Mouse (Mus musculus): ENCODE results near the gene Iqcf1. TPM values are rescaled to one million over a fixed set of nuclear protein-coding genes. Genes with fewer than 3 reads are reported as not detected.

Gene Iqcf1
- polyA plus RNA-seq, 1 experiment from 2014 or later, result not detected

DNA sequence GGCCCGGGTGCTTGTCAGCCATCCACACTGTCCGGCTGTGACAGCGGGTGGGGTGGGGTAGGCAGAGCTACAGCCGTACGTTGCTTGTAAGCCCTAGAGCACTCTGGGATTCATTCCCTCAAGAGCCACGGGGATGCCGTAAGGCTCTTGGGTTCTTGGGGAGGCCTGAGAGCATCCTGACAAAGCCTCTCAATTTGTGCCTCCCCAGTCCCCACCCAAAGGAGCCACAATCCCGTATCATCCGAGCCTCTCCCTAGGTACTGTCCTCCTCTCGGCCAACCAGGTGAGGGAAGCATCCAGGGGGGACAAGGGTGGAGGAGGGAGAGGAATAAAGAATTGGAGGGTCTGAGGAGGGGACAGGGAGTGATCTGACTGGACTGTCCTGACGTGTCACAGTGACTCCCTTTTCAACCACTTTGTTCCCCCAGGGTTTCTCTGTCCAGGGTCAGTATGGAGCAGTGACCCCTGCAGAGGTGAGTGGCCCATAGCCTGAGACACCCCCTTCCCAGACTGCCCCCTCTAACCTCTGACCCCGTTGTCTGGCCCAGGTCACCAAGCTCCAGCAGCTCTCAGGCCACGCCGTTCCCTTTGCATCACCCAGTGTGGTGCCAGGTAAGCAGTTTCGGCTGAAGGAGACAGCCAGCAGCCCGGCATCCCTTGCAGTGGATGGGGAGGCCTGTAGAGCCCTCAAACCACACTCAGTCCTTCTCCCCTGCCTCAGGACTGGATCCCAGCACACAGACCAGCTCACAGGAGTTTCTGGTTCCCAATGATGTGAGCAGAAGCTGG, 37.9 kb upstream of the Iqcf1 start:
- ATAC-seq (replicated peaks; ENCODE audit: insufficient number of reproducible peaks, low FRiP score, low TSS enrichment), result no peak
- H3K4me3 ChIP-seq (ENCODE audit: low read depth, low read length), result no peak overlapping the region
- no peak overlapping the region for H3K27ac ChIP-seq (ENCODE audit: low read depth, low read length)
- WGBS (ENCODE audit: insufficient replicate concordance), result 81% methylated on average over 16 of the region's 16 CpGs
- H3K9ac ChIP-seq (ENCODE audit: low read depth, low read length), result no peak overlapping the region
- peaks cover 10% of the 10 kb centered on the region for H3K36me3 ChIP-seq (ENCODE audit: control insufficient read depth, insufficient read depth, low read length)
- H3K4me2 ChIP-seq, result no peak overlapping the region
- H3K4me1 ChIP-seq (ENCODE audit: control insufficient read depth, insufficient read depth, low read length), result peaks cover 28% of the 10 kb centered on the region
- no peaks in the 10 kb centered on the region for H3K9me3 ChIP-seq (replicated peaks; ENCODE audit: control insufficient read depth, low read length)
- peaks cover 11% of the 10 kb centered on the region for H3K27me3 ChIP-seq (ENCODE audit: control insufficient read depth, insufficient read depth, low read length)

DNA sequence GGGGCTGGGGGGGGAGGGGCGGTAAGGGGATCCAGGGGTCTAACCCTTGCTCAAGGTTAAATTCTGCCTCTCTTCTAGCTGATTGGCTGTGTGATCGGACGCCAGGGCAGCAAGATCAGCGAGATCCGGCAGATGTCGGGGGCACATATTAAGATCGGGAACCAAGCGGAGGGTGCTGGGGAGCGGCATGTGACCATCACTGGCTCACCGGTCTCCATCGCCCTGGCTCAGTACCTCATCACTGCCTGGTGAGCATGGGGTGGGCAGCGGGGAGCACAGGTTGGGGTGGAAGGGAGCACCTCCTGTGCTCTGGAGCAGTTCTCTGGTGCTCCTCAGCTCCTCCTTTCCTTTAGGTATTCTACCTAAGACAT, 37.4 kb upstream of the Iqcf1 start:
- Histone ChIP-seq H3K27ac (ENCODE audit: low read depth, low read length) (no peak overlapping the region), H3K27me3 (ENCODE audit: control insufficient read depth, insufficient read depth, low read length) (peaks cover 11% of the 10 kb centered on the region), H3K36me3 (ENCODE audit: control insufficient read depth, insufficient read depth, low read length) (peaks cover 10% of the 10 kb centered on the region), H3K9ac (ENCODE audit: low read depth, low read length) (no peak overlapping the region), H3K4me2 (no peak overlapping the region), H3K9me3 (replicated peaks; ENCODE audit: control insufficient read depth, low read length) (no peaks in the 10 kb centered on the region), H3K4me1 (ENCODE audit: control insufficient read depth, insufficient read depth, low read length) (peaks cover 22% of the 10 kb centered on the region), H3K4me3 (ENCODE audit: low read depth, low read length) (no peak overlapping the region)
- WGBS (ENCODE audit: insufficient replicate concordance), result 88% methylated on average over 12 of the region's 12 CpGs
- ATAC-seq (replicated peaks; ENCODE audit: insufficient number of reproducible peaks, low FRiP score, low TSS enrichment), result no peak

DNA sequence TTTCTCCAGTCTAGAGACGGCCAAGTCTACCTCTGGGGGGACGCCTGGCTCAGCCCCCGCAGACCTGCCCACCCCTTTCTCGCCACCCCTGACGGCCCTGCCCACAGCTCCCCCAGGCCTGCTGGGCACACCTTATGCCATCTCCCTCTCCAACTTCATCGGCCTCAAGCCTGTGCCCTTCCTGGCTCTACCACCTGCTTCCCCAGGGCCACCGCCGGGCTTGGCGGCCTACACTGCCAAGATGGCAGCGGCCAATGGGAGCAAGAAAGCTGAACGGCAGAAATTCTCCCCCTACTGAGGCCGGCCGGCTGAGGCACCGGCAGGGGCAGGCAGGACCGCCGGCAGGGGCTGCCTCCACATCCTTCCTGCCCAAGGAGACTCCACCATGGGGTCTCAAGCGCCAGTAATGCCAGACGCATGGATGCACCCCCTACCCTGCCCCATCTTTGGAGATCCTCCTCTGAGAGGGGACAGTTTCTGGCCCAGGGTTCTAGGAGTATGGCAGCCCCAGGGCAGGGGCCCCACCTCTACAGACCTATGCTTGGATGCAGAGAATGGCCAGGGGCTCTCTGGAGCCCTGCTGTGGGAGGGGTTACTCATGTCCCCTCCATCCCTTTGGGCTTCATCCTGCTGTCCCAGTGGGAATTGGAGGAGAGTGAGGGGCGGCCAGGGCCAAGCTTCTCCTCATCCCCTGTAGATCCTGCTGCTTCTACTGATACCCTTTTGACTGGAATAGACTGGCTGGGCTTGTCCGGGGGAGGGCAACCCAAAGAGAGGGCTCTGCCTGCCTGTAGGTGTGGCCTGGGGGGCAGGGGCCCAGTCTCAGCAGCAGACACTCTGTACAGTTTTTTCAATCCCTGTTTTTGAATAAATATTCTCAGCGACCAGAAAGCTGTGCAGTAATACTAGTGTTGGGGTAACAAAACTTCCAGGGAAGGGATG, 36.4 kb upstream of the Iqcf1 start:
- H3K4me2 ChIP-seq, result peak overlapping the region; percentile 2; the same call in 1 of the 2 replicates
- H3K9ac ChIP-seq (ENCODE audit: low read depth, low read length), result no peak overlapping the region
- H3K27me3 ChIP-seq (ENCODE audit: control insufficient read depth, insufficient read depth, low read length), result peaks cover 11% of the 10 kb centered on the region
- 82% methylated on average over 21 of the region's 21 CpGs for WGBS (ENCODE audit: insufficient replicate concordance)
- no peaks in the 10 kb centered on the region for H3K9me3 ChIP-seq (replicated peaks; ENCODE audit: control insufficient read depth, low read length)
- ATAC-seq (replicated peaks; ENCODE audit: insufficient number of reproducible peaks, low FRiP score, low TSS enrichment), result no peak
- H3K36me3 ChIP-seq (ENCODE audit: control insufficient read depth, insufficient read depth, low read length), result peaks cover 10% of the 10 kb centered on the region
- H3K4me3 ChIP-seq (ENCODE audit: low read depth, low read length), result no peak overlapping the region
- H3K27ac ChIP-seq (ENCODE audit: low read depth, low read length), result no peak overlapping the region
- H3K4me1 ChIP-seq (ENCODE audit: control insufficient read depth, insufficient read depth, low read length), result peaks cover 12% of the 10 kb centered on the region

DNA sequence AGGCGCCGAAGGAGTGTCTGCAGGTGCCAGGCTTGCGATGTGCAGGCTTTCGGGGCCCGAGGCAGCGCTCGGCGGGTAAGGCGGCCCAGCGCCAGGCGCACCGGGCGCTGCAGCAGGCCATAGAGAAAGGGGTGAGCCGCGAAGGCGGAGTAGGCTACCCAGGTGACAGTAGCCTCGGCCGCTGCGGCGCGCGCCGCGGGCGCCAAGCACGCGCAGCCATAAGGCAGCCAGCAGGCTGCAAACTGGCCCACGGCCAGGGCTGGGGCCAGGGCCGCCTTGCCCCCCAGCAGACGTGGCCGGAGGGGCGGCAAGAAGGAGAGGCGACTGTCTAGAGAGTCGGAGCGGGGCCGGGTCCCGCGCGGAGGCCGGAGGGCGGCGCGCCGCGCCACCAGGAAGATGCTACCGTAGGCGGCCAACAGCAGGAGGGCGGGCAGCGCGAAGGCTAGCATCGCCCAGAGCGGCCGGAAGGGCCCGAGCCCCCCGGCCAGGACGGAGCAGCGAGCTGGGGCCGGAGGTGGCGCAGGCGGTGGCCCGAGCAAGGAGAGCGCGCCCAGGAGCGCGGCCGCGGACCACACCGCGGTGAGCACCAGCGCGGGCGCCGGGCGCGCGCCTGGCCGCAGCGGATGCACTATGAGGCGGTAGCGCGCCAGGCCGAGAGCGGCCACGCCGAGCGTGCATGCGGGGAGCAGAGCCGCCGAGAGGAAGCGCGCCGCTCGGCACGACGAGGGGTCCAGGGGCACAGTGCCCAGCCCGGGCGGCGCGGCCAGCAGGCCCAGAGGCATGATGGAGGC, 34.8 kb upstream of the Iqcf1 start:
- Histone ChIP-seq H3K4me2 (peak overlapping the region; percentile 94), H3K4me3 (ENCODE audit: low read depth, low read length) (peak overlapping the region; percentile 57), H3K9me3 (replicated peaks; ENCODE audit: control insufficient read depth, low read length) (no peaks in the 10 kb centered on the region), H3K27ac (ENCODE audit: low read depth, low read length) (0 out of 2 replicates have a peak overlapping the region, but pooled peaks have one; percentile 10), H3K9ac (ENCODE audit: low read depth, low read length) (peak overlapping the region; percentile 73), H3K27me3 (ENCODE audit: control insufficient read depth, insufficient read depth, low read length) (peaks cover 11% of the 10 kb centered on the region), H3K4me1 (ENCODE audit: control insufficient read depth, insufficient read depth, low read length) (peaks cover 12% of the 10 kb centered on the region), H3K36me3 (ENCODE audit: control insufficient read depth, insufficient read depth, low read length) (peaks cover 9% of the 10 kb centered on the region)
- 3% methylated on average over 97 of the region's 99 CpGs for WGBS (ENCODE audit: insufficient replicate concordance)
- ATAC-seq (replicated peaks; ENCODE audit: insufficient number of reproducible peaks, low FRiP score, low TSS enrichment), result peak; percentile 69

DNA sequence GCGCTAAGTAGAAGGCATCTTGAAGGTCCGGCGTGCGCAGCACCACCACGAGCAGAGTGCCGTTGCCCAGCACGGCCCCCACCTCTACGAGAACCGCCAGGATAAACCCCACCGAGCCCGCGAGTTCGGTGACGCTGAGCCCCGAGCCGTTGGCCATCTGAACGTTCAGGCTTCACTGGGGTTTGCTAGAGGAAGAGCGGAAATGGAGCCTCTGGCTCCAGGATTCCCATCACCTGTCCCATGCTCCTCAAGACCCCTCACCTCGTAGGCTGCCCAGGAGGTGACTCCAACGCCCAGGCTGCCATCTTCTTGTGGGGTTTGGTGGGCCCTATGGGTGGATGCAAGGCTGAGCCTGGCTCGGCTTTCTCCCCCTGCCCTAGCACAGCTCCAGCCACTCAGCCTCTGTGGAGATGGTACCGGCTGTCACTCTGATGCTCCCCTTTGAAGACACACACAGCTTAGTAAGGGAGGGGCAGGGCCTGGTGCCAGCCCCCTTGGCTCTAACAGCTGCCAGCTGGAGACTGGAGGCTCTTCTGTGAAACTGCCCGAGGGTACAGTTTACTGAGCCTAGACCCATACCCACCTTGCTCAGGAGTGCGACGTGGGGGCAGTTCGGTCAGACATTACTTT, 34.1 kb upstream of the Iqcf1 start, which contains the start of gene Gpr62:
TSS of gene Gpr62 (minus strand) at position 368 of the 630 bp plus-strand sequence.
- H3K4me2 ChIP-seq, result peak within 1 kb of the TSS; percentile 94
- ATAC-seq (replicated peaks; ENCODE audit: insufficient number of reproducible peaks, low FRiP score, low TSS enrichment), result no peak
- H3K4me3 ChIP-seq (ENCODE audit: low read depth, low read length), result peak within 1 kb of the TSS; percentile 57
- peaks cover 11% of the 10 kb centered on the region for H3K27me3 ChIP-seq (ENCODE audit: control insufficient read depth, insufficient read depth, low read length)
- H3K9me3 ChIP-seq (replicated peaks; ENCODE audit: control insufficient read depth, low read length), result no peaks in the 10 kb centered on the region
- WGBS (ENCODE audit: insufficient replicate concordance), result 35% methylated on average over 26 of the region's 26 CpGs
- peak within 1 kb of the TSS; percentile 73 for H3K9ac ChIP-seq (ENCODE audit: low read depth, low read length)
- H3K36me3 ChIP-seq (ENCODE audit: control insufficient read depth, insufficient read depth, low read length), result peaks cover 4% of the 10 kb centered on the region
- 0 out of 2 replicates have a peak within 1 kb of the TSS, but pooled peaks have one; percentile 10 for H3K27ac ChIP-seq (ENCODE audit: low read depth, low read length)
- peaks cover 12% of the 10 kb centered on the region for H3K4me1 ChIP-seq (ENCODE audit: control insufficient read depth, insufficient read depth, low read length)

DNA sequence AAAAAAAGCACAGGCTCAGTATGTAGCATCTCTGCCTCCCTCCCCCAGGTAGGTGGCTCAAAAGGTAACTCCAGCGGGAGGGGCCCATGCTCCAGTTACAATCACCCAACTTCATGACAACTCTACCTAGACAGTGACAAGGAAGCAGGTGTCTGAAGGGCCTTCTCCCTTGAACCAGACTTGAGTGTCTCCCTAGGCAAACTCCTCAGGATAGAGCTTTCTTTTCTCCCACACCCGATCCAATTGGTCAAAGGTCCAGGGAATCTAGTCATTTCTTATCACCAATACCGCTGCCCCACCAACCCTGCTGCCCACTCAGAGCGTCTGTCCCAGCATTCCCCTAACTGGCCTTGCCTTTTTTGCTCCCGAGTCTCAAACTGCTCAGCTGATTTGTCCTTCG, 33.0 kb upstream of the Iqcf1 start:
- Histone ChIP-seq H3K36me3 (ENCODE audit: control insufficient read depth, insufficient read depth, low read length) (peaks cover 4% of the 10 kb centered on the region), H3K9ac (ENCODE audit: low read depth, low read length) (no peak overlapping the region), H3K4me2 (no peak overlapping the region), H3K4me1 (ENCODE audit: control insufficient read depth, insufficient read depth, low read length) (peaks cover 14% of the 10 kb centered on the region), H3K4me3 (ENCODE audit: low read depth, low read length) (no peak overlapping the region), H3K27ac (ENCODE audit: low read depth, low read length) (no peak overlapping the region), H3K27me3 (ENCODE audit: control insufficient read depth, insufficient read depth, low read length) (peaks cover 11% of the 10 kb centered on the region), H3K9me3 (replicated peaks; ENCODE audit: control insufficient read depth, low read length) (no peaks in the 10 kb centered on the region)
- no peak for ATAC-seq (replicated peaks; ENCODE audit: insufficient number of reproducible peaks, low FRiP score, low TSS enrichment)
- 78% methylated on average over 6 of the region's 6 CpGs for WGBS (ENCODE audit: insufficient replicate concordance)

DNA sequence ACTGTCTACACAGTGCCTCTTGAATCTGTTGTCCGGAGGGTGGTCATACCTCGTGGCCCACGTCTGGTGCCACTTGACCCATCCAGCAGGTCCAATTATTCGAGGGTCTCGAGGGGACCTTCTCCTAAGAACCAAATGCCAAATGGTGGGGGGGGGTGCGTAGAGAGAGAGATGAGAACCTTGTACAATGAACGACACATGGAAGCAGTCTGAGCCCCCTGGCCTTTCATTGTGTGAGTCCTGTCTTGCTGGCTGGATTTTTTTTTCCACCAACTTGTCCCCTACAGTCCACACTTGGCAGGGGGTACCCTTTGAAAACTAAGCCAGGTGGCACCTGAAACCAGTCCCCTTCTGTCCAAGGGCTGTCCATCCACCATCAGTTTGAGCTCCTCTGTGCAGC, 32.0 kb upstream of the Iqcf1 start:
- Histone ChIP-seq H3K4me2 (no peak overlapping the region), H3K9me3 (replicated peaks; ENCODE audit: control insufficient read depth, low read length) (no peaks in the 10 kb centered on the region), H3K36me3 (ENCODE audit: control insufficient read depth, insufficient read depth, low read length) (peaks cover 4% of the 10 kb centered on the region), H3K9ac (ENCODE audit: low read depth, low read length) (no peak overlapping the region), H3K4me1 (ENCODE audit: control insufficient read depth, insufficient read depth, low read length) (peaks cover 22% of the 10 kb centered on the region), H3K27me3 (ENCODE audit: control insufficient read depth, insufficient read depth, low read length) (peaks cover 11% of the 10 kb centered on the region), H3K4me3 (ENCODE audit: low read depth, low read length) (no peak overlapping the region), H3K27ac (ENCODE audit: low read depth, low read length) (no peak overlapping the region)
- WGBS (ENCODE audit: insufficient replicate concordance), result 87% methylated on average over 7 of the region's 7 CpGs
- no peak for ATAC-seq (replicated peaks; ENCODE audit: insufficient number of reproducible peaks, low FRiP score, low TSS enrichment)

DNA sequence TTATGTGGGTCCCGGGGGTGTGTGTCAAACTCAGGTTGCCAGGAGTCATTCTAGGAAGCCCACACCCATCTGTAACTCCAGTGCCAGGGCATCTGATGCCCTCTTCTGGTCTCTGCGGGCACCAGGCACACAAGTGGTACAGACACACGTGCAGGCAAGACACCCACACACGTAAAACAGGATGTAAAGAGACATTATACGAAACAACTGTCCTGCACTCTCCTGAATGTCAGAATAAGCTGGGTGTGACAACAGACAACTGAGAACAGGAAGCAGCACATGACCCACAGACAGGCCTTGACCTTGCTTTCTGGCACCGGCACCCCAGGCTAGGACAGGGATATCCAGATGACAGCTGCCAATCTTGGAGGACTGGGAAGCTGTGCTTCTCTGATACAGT, 30.4 kb upstream of the Iqcf1 start:
- no peak overlapping the region for H3K4me3 ChIP-seq (ENCODE audit: low read depth, low read length)
- no peaks in the 10 kb centered on the region for H3K9me3 ChIP-seq (replicated peaks; ENCODE audit: control insufficient read depth, low read length)
- H3K4me2 ChIP-seq, result no peak overlapping the region
- no peak overlapping the region for H3K27ac ChIP-seq (ENCODE audit: low read depth, low read length)
- H3K36me3 ChIP-seq (ENCODE audit: control insufficient read depth, insufficient read depth, low read length), result no peaks in the 10 kb centered on the region
- no peak for ATAC-seq (replicated peaks; ENCODE audit: insufficient number of reproducible peaks, low FRiP score, low TSS enrichment)
- H3K9ac ChIP-seq (ENCODE audit: low read depth, low read length), result no peak overlapping the region
- H3K27me3 ChIP-seq (ENCODE audit: control insufficient read depth, insufficient read depth, low read length), result peaks cover 6% of the 10 kb centered on the region
- H3K4me1 ChIP-seq (ENCODE audit: control insufficient read depth, insufficient read depth, low read length), result peaks cover 25% of the 10 kb centered on the region
- WGBS (ENCODE audit: insufficient replicate concordance), result 64% methylated on average over 6 of the region's 6 CpGs

Data from heart, embryonic 11.5 days (tissue).